Mouse (Mus musculus) olfactory bulb, adult 2 months (tissue): ENCODE measurements at regions not wholly inside any gene's neighbourhood (a gene's known extent, or its start where the extent isn't known, plus 50 kb on each side); places are given as distances from the start of the nearest gene placed in this dataset.

Source experiments
- CTCF ChIP-seq: fragments of 200-500 bp; IDR thresholded peaks from 2 replicates; pipeline ENCODE4 v1.5.1; 2012; ENCODE audit warnings: low read depth, mild to moderate bottlenecking, low read length, moderate library complexity; ENCODE audit not compliant: insufficient read depth
- POLR2A ChIP-seq: fragments of 200-500 bp; IDR thresholded peaks from 2 replicates; pipeline ENCODE4 v1.6.1; 2012; ENCODE audit warnings: mild to moderate bottlenecking, low read depth, low read length, moderate library complexity; ENCODE audit not compliant: insufficient read depth

DNA sequence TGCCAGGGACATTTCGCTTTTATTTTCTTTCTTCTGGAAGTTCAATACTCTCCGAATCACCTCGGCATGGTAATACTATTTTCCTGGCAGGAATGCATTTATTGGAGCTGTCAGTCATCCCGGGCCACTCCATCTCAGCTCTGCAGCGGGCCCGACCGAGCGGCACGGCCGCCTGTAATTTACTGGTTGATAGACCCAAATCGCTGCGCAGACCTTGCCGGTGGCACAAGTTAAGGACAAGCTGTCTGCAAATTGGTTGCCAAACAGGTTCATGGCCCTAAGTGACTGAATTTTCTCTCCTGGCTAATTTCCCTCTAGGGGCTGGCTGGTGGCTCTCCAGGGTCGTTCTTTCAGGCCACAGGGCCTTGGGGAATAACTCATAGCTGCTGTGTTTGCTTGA, 169.4 kb upstream of the Kcnab2 start:
- no peak for TF ChIP-seq CTCF
- no peak for TF ChIP-seq POLR2A
